Mouse (Mus musculus) stomach, postnatal 0 days (tissue): ENCODE results near the gene Kcnk12.

Source experiments
- CTCF ChIP-seq: IDR thresholded peaks from 2 replicates; pipeline ENCODE4 v1.5.1; 2016; ENCODE audit warnings: antibody characterized with exemption, low read depth, mild to moderate bottlenecking, moderate library complexity
- EP300 ChIP-seq: optimal IDR thresholded peaks from 2 replicates; pipeline ENCODE3; 2016; ENCODE audit warnings: antibody characterized with exemption

DNA sequence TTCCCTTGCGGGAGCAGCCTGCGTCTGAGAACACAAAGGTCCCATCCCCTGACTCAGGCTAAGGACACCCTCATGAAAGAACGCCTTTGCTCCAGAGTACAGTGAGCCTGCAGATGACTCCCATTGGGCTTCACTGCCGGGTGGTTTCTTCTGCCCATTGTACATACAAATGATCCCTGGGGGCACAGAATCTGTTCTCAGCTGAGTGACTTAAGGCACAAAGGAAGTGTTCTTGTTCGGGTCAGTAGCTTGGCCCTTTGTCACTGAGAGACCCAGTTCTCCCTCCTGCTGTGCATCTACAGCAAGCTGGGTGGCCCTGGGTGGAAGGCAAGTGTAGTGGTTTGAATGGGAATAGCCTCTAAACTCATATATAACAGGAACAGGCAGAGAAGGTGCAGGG, 44.4 kb upstream of the Kcnk12 start:
- no peak for TF ChIP-seq CTCF
- TF ChIP-seq EP300 = no peak
